Mouse (Mus musculus): ENCODE results near the gene Htr5a. TPM values are rescaled to one million over a fixed set of nuclear protein-coding genes. Genes with fewer than 3 reads are reported as not detected.

Htr5a gene
- polyA plus RNA-seq (2014; fragmentation: Illumina TruSeq; extraction: RNeasy Lipid Tissue Mini Kit (QIAGEN cat#74804); ENCODE audit: insufficient read depth, low read depth, low replicate concordance): not detected

GRCm38 (mm10) chr5:27841701-27842295 is at the start of gene Htr5a:
Htr5a (plus strand) TSS chr5:27842149.

Other genes starting within 250 kb of the Htr5a start
- gene Paxip1, start 50.5 kb upstream of the Htr5a start, polyA plus RNA-seq (2014; fragmentation: Illumina TruSeq; extraction: RNeasy Lipid Tissue Mini Kit (QIAGEN cat#74804); ENCODE audit: insufficient read depth, low read depth, low replicate concordance): 7.9 TPM
- 52.8 TPM for gene Insig1, start 229.2 kb downstream of the Htr5a start, polyA plus RNA-seq (2014; fragmentation: Illumina TruSeq; extraction: RNeasy Lipid Tissue Mini Kit (QIAGEN cat#74804); ENCODE audit: insufficient read depth, low read depth, low replicate concordance)